Mouse (Mus musculus) urinary bladder, adult 2 months (tissue): Measurements from ENCODE around the gene Rgs14. TPM values are rescaled to one million over a fixed set of nuclear protein-coding genes. Genes with fewer than 3 reads are reported as not detected.

Experiments
- polyA plus RNA-seq: library from polyadenylated mRNA; depleted of rRNA; stranded (reverse); fragments of >200 nt; gene quantifications from 2 replicates; pipeline ENCODE4 v1.2.3, GENCODE M21; 2012; rRNA removed

Gene Rgs14
- polyA plus RNA-seq, 1 experiment = 2.7 TPM

Other genes starting within 250 kb of the Rgs14 start
- not detected in 2 replicates for gene Gm17617, start 236.2 kb upstream of the Rgs14 start, polyA plus RNA-seq
- gene Fgfr4, start 217.1 kb upstream of the Rgs14 start, polyA plus RNA-seq = 0.15 and 0.66 TPM in 2 replicates
- 25.8 and 32.1 TPM in 2 replicates for gene Nsd1, start 159.9 kb upstream of the Rgs14 start, polyA plus RNA-seq
- gene Prelid1, start 49.2 kb upstream of the Rgs14 start, polyA plus RNA-seq = 168 and 176 TPM in 2 replicates
- gene Rab24, start 47.8 kb upstream of the Rgs14 start, polyA plus RNA-seq = 100.0 and 134 TPM in 2 replicates
- gene Mxd3, start 39.9 kb upstream of the Rgs14 start, polyA plus RNA-seq = 1.3 and 1.9 TPM in 2 replicates
- gene Lman2, start 6.9 kb upstream of the Rgs14 start, polyA plus RNA-seq = 67.3 and 72.5 TPM in 2 replicates
- gene Slc34a1, start 28.5 kb downstream of the Rgs14 start, polyA plus RNA-seq = 0.44 and 0.52 TPM in 2 replicates
- not detected in 2 replicates for gene Pfn3, start 45.5 kb downstream of the Rgs14 start, polyA plus RNA-seq
- gene F12, start 57.1 kb downstream of the Rgs14 start, polyA plus RNA-seq = 0.06 and 0.07 TPM in 2 replicates
- gene Grk6, start 75.3 kb downstream of the Rgs14 start, polyA plus RNA-seq = 37.4 and 42.4 TPM in 2 replicates
- gene Prr7, start 94.5 kb downstream of the Rgs14 start, polyA plus RNA-seq = 3.5 and 3.8 TPM in 2 replicates
- 43.0 and 45.3 TPM in 2 replicates for gene Dbn1, start 118.4 kb downstream of the Rgs14 start, polyA plus RNA-seq
- 382 and 383 TPM in 2 replicates for gene Pdlim7, start 143.9 kb downstream of the Rgs14 start, polyA plus RNA-seq
- gene Dok3, start 159.6 kb downstream of the Rgs14 start, polyA plus RNA-seq = 5.1 and 6.9 TPM in 2 replicates
- 45.1 and 51.6 TPM in 2 replicates for gene Ddx41, start 166.9 kb downstream of the Rgs14 start, polyA plus RNA-seq
- 86.0 and 97.9 TPM in 2 replicates for gene Fam193b, start 201.4 kb downstream of the Rgs14 start, polyA plus RNA-seq
- gene Tmed9, start 204.0 kb downstream of the Rgs14 start, polyA plus RNA-seq = 136 and 157 TPM in 2 replicates
- 17.7 and 22.1 TPM in 2 replicates for gene B4galt7, start 230.2 kb downstream of the Rgs14 start, polyA plus RNA-seq